Comparison of ENCODE assay signal across 18 mouse cellular contexts in genomic region chr6:31693047-31693446, GRCm38 (mm10).
DNase-seq lines count a peak whose midpoint lies in the region; ATAC-seq and TF ChIP-seq lines count a peak whose summit lies in the region.
"Had no signal": no experiment of that assay in that cellular context is flagged by ENCODE, and none has a peak within 500 bp of the region (broad histone marks: within the 10 kb centered on the region; RNA-seq: fewer than 3 reads in every experiment).

No protein-coding gene starts in this region.

- no peak for DNase-seq in heart, postnatal 0 days (ENCODE audit: low spot score)
- no peak for DNase-seq in heart, adult 9 months (ENCODE audit: low spot score in 2 of 2)
- no peak for DNase-seq in lung, adult 2 months
- DNase-seq in lung, postnatal 36 days, result no peak
- DNase-seq in Patski (ENCODE audit: low read depth, low spot score), result no peak
- no peak for DNase-seq in yolk sac, embryonic 10.5 days (ENCODE audit: low spot score)
- DNase-seq: adrenal gland, postnatal 36 days; cerebellum, adult 11 months; right cerebral cortex, adult 18-20 months; spleen, adult 18-20 months; thymus, postnatal 36 days had no signal

- H3K4me2 ChIP-seq in heart, postnatal 0 days (ENCODE audit: low read depth, low read length), result no peak overlapping the region
- H3K4me2 ChIP-seq: forebrain, embryonic 12.5 days; kidney, embryonic 15.5 days; lung, embryonic 15.5 days had no signal

- H3K4me1 ChIP-seq in heart, postnatal 0 days (ENCODE audit: control insufficient read depth, insufficient read depth), result no peaks in the 10 kb centered on the region
- H3K4me1 ChIP-seq in lung, adult 2 months (ENCODE audit: control insufficient read depth, insufficient read depth, low read length), result no peaks in the 10 kb centered on the region
- H3K4me1 ChIP-seq: forebrain, embryonic 12.5 days; kidney, embryonic 15.5 days; lung, embryonic 15.5 days had no signal

- in situ Hi-C loops in Patski (cut with MboI; ENCODE audit: low pct_unique_long_range_greater_than_20kb), result no loop called here

- no peak overlapping the region for H3K27ac ChIP-seq in heart, postnatal 0 days (ENCODE audit: low read depth)
- H3K27ac ChIP-seq: forebrain, embryonic 12.5 days; kidney, embryonic 15.5 days; lung, embryonic 15.5 days had no signal

- no peaks in the 10 kb centered on the region for H3K27me3 ChIP-seq in heart, postnatal 0 days (ENCODE audit: control insufficient read depth, insufficient read depth, low read length)
- peaks cover 8% of the 10 kb centered on the region for H3K27me3 ChIP-seq in Patski
- H3K27me3 ChIP-seq: forebrain, embryonic 12.5 days; kidney, embryonic 15.5 days; lung, embryonic 15.5 days had no signal

- POLR2A ChIA-PET in Patski (lab: Charles Lee), result no interaction called here

- peak; percentile 52 for TF ChIP-seq CTCF in heart, postnatal 0 days (IDR thresholded peaks at IDR 0.05; ENCODE audit: low read depth)
- peak; percentile 19; the same call in 1 of the 2 replicates for TF ChIP-seq CTCF in lung, adult 2 months (IDR thresholded peaks at IDR 0.05; ENCODE audit: insufficient read depth, low read length)
- TF ChIP-seq CTCF in Patski (IDR thresholded peaks at IDR 0.05), result peak; percentile 44

- no peak for TF ChIP-seq POLR2A in lung, adult 2 months (IDR thresholded peaks at IDR 0.05; ENCODE audit: borderline replicate concordance, extremely low read depth, low read depth, low read length)

- no peak for TF ChIP-seq EP300 in heart, postnatal 0 days (IDR thresholded peaks at IDR 0.05; ENCODE audit: low read depth)

- H3K9me3 ChIP-seq in heart, postnatal 0 days (replicated peaks; ENCODE audit: control insufficient read depth, low read length), result no peaks in the 10 kb centered on the region
- H3K9me3 ChIP-seq: forebrain, embryonic 12.5 days; kidney, embryonic 15.5 days; lung, embryonic 15.5 days had no signal

- H3K36me3 ChIP-seq in heart, postnatal 0 days (replicated peaks; ENCODE audit: control insufficient read depth, insufficient read depth, low read length), result no peaks in the 10 kb centered on the region
- H3K36me3 ChIP-seq: forebrain, embryonic 12.5 days; kidney, embryonic 15.5 days; lung, embryonic 15.5 days had no signal

- H3K9ac ChIP-seq in heart, postnatal 0 days (replicated peaks; ENCODE audit: low read depth, low read length), result no peak overlapping the region
- H3K9ac ChIP-seq: forebrain, embryonic 12.5 days; kidney, embryonic 15.5 days; lung, embryonic 15.5 days had no signal

- ATAC-seq in heart, postnatal 0 days (ENCODE audit: insufficient read depth, low read depth), result no peak
- ATAC-seq in Patski, result no peak
- peak; percentile 66 for ATAC-seq in megakaryocyte progenitor cell, adult 5-6 weeks (replicated peaks; ENCODE audit: poor library complexity)
- ATAC-seq in activated CD4-positive, CD25-positive, alpha-beta regulatory T cell, adult 4 months, result no peak
- ATAC-seq: hindbrain, embryonic 16.5 days had no signal

- 48% methylated on average over 1 of the region's 1 CpGs for WGBS in heart, postnatal 0 days
- 57% methylated on average over 1 of the region's 1 CpGs for WGBS in lung, adult 2 months

- CTCF ChIA-PET in Patski (lab: Charles Lee), result interaction anchor here (1.2 kb wide), 1 partner anchor 34 kb away, joined by 3 read pairs; no protein-coding TSS in a partner anchor

- no peak overlapping the region for H3K4me3 ChIP-seq in heart, postnatal 0 days (ENCODE audit: low read depth, low read length)
- H3K4me3 ChIP-seq in lung, adult 2 months (replicated peaks; ENCODE audit: extremely low read depth, low read depth, low read length), result no peak overlapping the region
- H3K4me3 ChIP-seq: forebrain, embryonic 12.5 days; kidney, embryonic 15.5 days; lung, embryonic 15.5 days; myocyte had no signal
